Mouse (Mus musculus): Measurements from ENCODE around the gene Rpl18. TPM values are rescaled to one million over a fixed set of nuclear protein-coding genes. Genes with fewer than 3 reads are reported as not detected.
A peak's percentile ranks its signal among the peaks of the same experiment; 100 is the strongest.

Rpl18 gene
- polyA plus RNA-seq, 1 experiment from 2014 or later, result 1,046 TPM

DNA sequence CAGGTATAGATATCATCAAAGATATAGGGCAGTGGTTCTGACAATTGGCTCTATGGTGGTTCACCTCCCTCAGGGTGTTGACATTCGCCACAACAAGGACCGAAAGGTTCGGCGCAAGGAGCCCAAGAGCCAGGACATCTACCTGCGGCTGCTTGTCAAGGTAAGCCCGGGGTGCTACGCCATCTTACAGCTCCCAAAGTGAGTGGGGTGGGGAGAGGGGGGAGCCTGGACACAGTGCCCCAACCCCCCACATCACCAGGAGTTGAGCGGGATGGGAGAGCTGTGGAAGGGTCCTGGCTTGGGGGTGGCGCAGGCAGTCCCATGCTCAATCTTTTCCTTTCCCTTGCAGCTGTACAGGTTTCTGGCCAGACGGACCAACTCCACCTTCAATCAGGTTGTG is 3.9 kb downstream of the Rpl18 start:
- Histone ChIP-seq H3K9me3 (no peaks in the 10 kb centered on the region), H3K27me3 (ENCODE audit: insufficient read depth, poor library complexity, severe bottlenecking) (no peaks in the 10 kb centered on the region), H3K36me3 (peaks cover 54% of the 10 kb centered on the region), H3K4me1 (peaks cover 63% of the 10 kb centered on the region), H3K27ac (peak overlapping the region; percentile 98), H3K4me3 (peak overlapping the region; percentile 99)
- WGBS, result 87% methylated on average over 10 of the region's 10 CpGs
- no peak for DNase-seq (ENCODE audit: low spot score)

GRCm38 (mm10) chr7:45719738-45720412 is 4.6 kb downstream of the Rpl18 start:
- no peak overlapping the region for H3K27ac ChIP-seq
- no peaks in the 10 kb centered on the region for H3K27me3 ChIP-seq (ENCODE audit: insufficient read depth, poor library complexity, severe bottlenecking)
- no peak for DNase-seq (ENCODE audit: low spot score)
- 93% methylated on average over 16 of the region's 16 CpGs for WGBS
- peaks cover 56% of the 10 kb centered on the region for H3K4me1 ChIP-seq
- no peaks in the 10 kb centered on the region for H3K9me3 ChIP-seq
- peaks cover 61% of the 10 kb centered on the region for H3K36me3 ChIP-seq
- H3K4me3 ChIP-seq, result peak overlapping the region; percentile 99

DNA sequence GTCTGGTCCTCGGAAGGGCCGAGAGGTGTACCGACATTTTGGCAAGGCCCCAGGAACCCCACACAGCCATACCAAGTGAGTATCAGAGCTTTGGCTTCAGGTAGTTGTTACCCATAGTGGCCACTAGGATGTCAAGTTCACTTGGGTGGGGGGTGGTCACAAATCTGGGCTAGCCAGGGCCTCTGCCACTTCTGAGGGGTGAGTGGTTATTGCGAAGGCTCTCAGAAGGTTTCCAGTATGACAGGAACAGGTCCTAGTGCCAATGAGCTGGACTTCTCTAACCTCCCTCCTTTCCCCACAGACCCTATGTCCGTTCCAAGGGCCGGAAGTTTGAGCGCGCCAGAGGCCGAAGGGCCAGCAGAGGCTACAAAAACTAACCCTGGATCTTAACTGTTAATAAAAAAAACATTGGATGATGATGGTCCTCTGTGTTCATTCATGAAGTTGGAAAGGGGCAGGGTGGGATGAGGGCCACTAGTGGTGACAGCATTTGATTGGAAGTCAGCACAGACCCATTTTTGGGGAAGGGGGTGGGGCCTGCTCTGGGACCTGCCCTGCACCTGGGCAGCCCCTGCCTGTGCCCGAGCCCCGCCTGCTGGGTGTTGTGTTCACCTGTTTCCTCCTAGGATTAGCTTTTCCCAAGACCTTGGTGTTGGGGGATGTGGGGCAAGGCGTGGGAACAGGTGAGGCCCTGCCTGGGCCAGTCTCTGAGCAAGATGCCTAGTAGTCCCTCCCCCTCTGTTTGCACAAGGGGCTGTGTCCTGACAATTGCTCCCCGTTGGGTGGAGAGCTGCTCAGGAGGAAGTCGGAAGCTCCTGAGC is 5.4 kb downstream of the Rpl18 start, which contains the start of gene Fam83e:
Gene Fam83e, plus strand, starts transcription at position 800 of the 821 bp plus-strand sequence.
- DNase-seq (ENCODE audit: low spot score), result no peak
- no peaks in the 10 kb centered on the region for H3K27me3 ChIP-seq (ENCODE audit: insufficient read depth, poor library complexity, severe bottlenecking)
- H3K36me3 ChIP-seq, result peaks cover 69% of the 10 kb centered on the region
- peaks cover 52% of the 10 kb centered on the region for H3K4me1 ChIP-seq
- H3K9me3 ChIP-seq, result no peaks in the 10 kb centered on the region
- H3K4me3 ChIP-seq, result peak within 1 kb of the TSS; percentile 99; the same call in 1 of the 2 replicates
- peak within 1 kb of the TSS; percentile 42; the same call in 1 of the 2 replicates for H3K27ac ChIP-seq
- WGBS, result 84% methylated on average over 14 of the region's 14 CpGs

GRCm38 (mm10) chr7:45721234-45721571 is 5.9 kb downstream of the Rpl18 start:
- H3K9me3 ChIP-seq, result no peaks in the 10 kb centered on the region
- H3K36me3 ChIP-seq, result peaks cover 75% of the 10 kb centered on the region
- no peak for DNase-seq (ENCODE audit: low spot score)
- H3K4me1 ChIP-seq, result peaks cover 46% of the 10 kb centered on the region
- H3K27me3 ChIP-seq (ENCODE audit: insufficient read depth, poor library complexity, severe bottlenecking), result no peaks in the 10 kb centered on the region
- H3K27ac ChIP-seq, result no peak overlapping the region
- no peak overlapping the region for H3K4me3 ChIP-seq
- 79% methylated on average over 7 of the region's 7 CpGs for WGBS

GRCm38 (mm10) chr7:45721642-45722347 is 6.5 kb downstream of the Rpl18 start:
- peaks cover 81% of the 10 kb centered on the region for H3K36me3 ChIP-seq
- H3K4me3 ChIP-seq, result 0 out of 2 replicates have a peak overlapping the region, but pooled peaks have one; percentile 15
- no peaks in the 10 kb centered on the region for H3K9me3 ChIP-seq
- H3K4me1 ChIP-seq, result peaks cover 43% of the 10 kb centered on the region
- H3K27me3 ChIP-seq (ENCODE audit: insufficient read depth, poor library complexity, severe bottlenecking), result no peaks in the 10 kb centered on the region
- H3K27ac ChIP-seq, result peak overlapping the region; percentile 42; the same call in 1 of the 2 replicates
- 73% methylated on average over 13 of the region's 13 CpGs for WGBS
- no peak for DNase-seq (ENCODE audit: low spot score)

- Histone ChIP-seq H3K4me1 (peaks cover 40% of the 10 kb centered on the region), H3K36me3 (peaks cover 85% of the 10 kb centered on the region), H3K27ac (peak overlapping the region; percentile 42; the same call in 1 of the 2 replicates), H3K9me3 (no peaks in the 10 kb centered on the region), H3K4me3 (0 out of 2 replicates have a peak overlapping the region, but pooled peaks have one; percentile 15), H3K27me3 (ENCODE audit: insufficient read depth, poor library complexity, severe bottlenecking) (no peaks in the 10 kb centered on the region)
- 71% methylated on average over 13 of the region's 13 CpGs for WGBS
- DNase-seq (ENCODE audit: low spot score), result no peak
Measured at GRCm38 (mm10) chr7:45722348-45722713, 7.1 kb downstream of the Rpl18 start.

DNA sequence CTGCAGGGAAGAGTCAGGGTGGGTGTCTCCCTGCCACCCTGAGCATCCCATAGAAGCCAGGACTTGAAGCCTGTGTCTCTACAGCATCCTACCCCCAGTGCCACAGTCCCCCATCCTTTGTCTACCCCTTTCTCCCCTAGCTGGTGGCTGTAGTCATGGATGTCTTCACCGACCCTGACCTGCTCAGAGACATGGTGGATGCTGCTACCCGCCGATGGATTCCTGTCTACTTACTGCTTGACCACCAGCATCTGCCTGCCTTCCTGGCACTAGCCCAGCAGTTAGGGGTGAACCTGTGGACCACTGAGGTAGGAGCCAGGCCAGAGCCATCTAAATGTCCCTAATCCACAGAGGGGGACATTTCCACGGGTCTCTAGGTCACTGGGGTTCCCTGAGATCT is 8.0 kb downstream of the Rpl18 start:
- no peaks in the 10 kb centered on the region for H3K27me3 ChIP-seq (ENCODE audit: insufficient read depth, poor library complexity, severe bottlenecking)
- H3K4me3 ChIP-seq, result no peak overlapping the region
- 86% methylated on average over 4 of the region's 4 CpGs for WGBS
- H3K9me3 ChIP-seq, result no peaks in the 10 kb centered on the region
- no peak for DNase-seq (ENCODE audit: low spot score)
- peaks cover 40% of the 10 kb centered on the region for H3K4me1 ChIP-seq
- H3K36me3 ChIP-seq, result peaks cover 90% of the 10 kb centered on the region
- no peak overlapping the region for H3K27ac ChIP-seq

GRCm38 (mm10) chr7:45723781-45724180 is 8.5 kb downstream of the Rpl18 start:
- H3K9me3 ChIP-seq, result no peaks in the 10 kb centered on the region
- H3K27me3 ChIP-seq (ENCODE audit: insufficient read depth, poor library complexity, severe bottlenecking), result no peaks in the 10 kb centered on the region
- H3K36me3 ChIP-seq, result peaks cover 92% of the 10 kb centered on the region
- DNase-seq (ENCODE audit: low spot score), result no peak
- peaks cover 38% of the 10 kb centered on the region for H3K4me1 ChIP-seq
- H3K4me3 ChIP-seq, result no peak overlapping the region
- WGBS, result 94% methylated on average over 14 of the region's 14 CpGs
- no peak overlapping the region for H3K27ac ChIP-seq

DNA sequence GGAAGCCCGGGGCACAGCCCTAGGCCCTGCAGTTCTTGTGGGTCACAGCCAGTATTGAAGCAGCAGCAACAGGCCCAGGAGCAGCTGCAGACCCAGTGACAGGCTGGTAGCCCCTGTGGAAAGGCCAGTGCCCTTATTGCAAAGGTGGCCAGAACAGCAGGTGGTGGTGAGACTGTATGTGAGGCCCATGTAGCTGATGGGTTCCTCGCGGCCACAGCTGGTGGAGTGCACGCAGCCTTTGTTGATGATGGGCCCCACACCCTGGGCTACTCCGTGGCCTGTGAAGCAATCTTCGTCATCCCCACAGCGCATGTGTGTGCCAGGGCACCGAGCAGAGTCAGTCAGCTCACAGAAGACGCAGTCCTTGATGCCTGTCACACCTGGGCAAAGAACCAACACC is 9.9 kb downstream of the Rpl18 start:
- WGBS, result 92% methylated on average over 9 of the region's 9 CpGs
- peaks cover 33% of the 10 kb centered on the region for H3K4me1 ChIP-seq
- H3K4me3 ChIP-seq, result no peak overlapping the region
- H3K9me3 ChIP-seq, result no peaks in the 10 kb centered on the region
- peaks cover 86% of the 10 kb centered on the region for H3K36me3 ChIP-seq
- H3K27me3 ChIP-seq (ENCODE audit: insufficient read depth, poor library complexity, severe bottlenecking), result no peaks in the 10 kb centered on the region
- no peak for DNase-seq (ENCODE audit: low spot score)
- H3K27ac ChIP-seq, result no peak overlapping the region

GRCm38 (mm10) chr7:45725713-45726112 is 10.5 kb downstream of the Rpl18 start, which contains the start of gene Spaca4:
Gene Spaca4, minus strand, starts transcription at chr7:45725813.
- Histone ChIP-seq H3K4me3 (no peak within 1 kb of the TSS), H3K4me1 (peaks cover 37% of the 10 kb centered on the region), H3K27me3 (ENCODE audit: insufficient read depth, poor library complexity, severe bottlenecking) (no peaks in the 10 kb centered on the region), H3K27ac (no peak within 1 kb of the TSS), H3K36me3 (peaks cover 81% of the 10 kb centered on the region), H3K9me3 (no peaks in the 10 kb centered on the region)
- DNase-seq (ENCODE audit: low spot score), result no peak
- WGBS, result 92% methylated on average over 11 of the region's 11 CpGs

GRCm38 (mm10) chr7:45726419-45726818 is 11.2 kb downstream of the Rpl18 start:
- DNase-seq (ENCODE audit: low spot score), result no peak
- Histone ChIP-seq H3K36me3 (peaks cover 74% of the 10 kb centered on the region), H3K4me3 (no peak overlapping the region), H3K27me3 (ENCODE audit: insufficient read depth, poor library complexity, severe bottlenecking) (no peaks in the 10 kb centered on the region), H3K4me1 (peaks cover 37% of the 10 kb centered on the region), H3K27ac (no peak overlapping the region), H3K9me3 (no peaks in the 10 kb centered on the region)
- WGBS, result 94% methylated on average over 10 of the region's 10 CpGs

DNA sequence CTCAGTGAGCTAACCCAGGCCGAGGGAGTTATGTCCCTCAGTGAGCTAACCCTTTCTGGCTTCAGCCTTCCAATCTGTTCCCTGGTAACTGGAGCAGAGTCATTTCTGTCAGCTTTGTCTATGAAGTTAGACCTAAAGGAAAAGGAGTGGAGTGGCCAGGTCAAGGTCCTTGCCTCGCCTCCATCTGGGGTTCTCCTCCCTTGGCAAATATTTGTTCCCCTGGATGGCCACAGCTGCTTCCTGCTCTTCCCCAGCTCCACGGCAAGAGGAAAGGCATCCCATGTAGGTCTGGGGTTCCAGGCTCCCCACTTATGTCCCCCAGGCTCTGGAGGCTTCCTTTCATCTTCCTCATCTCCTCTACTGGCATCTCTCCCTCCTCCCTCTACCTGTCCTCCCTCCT is 12.4 kb downstream of the Rpl18 start:
- Histone ChIP-seq H3K4me3 (no peak overlapping the region), H3K9me3 (no peaks in the 10 kb centered on the region), H3K36me3 (peaks cover 62% of the 10 kb centered on the region), H3K27me3 (ENCODE audit: insufficient read depth, poor library complexity, severe bottlenecking) (no peaks in the 10 kb centered on the region), H3K4me1 (peaks cover 26% of the 10 kb centered on the region), H3K27ac (no peak overlapping the region)
- 92% methylated on average over 3 of the region's 3 CpGs for WGBS
- no peak for DNase-seq (ENCODE audit: low spot score)

Measured in heart, embryonic 10.5 days (tissue).